Mouse (Mus musculus) stomach, embryonic 16.5 days (tissue): ENCODE measurements at regions not wholly inside any gene's neighbourhood (a gene's known extent, or its start where the extent isn't known, plus 50 kb on each side); places are given as distances from the start of the nearest gene placed in this dataset.

Experiments used
- ATAC-seq: fragments of 200-750 bp; cut with Nextera tagmentation; 2 replicates; pipeline ENCODE4 v1.8.0; 2017; ENCODE audit warnings: moderate number of reproducible peaks, moderate TSS enrichment; ENCODE audit not compliant: insufficient read depth, low FRiP score
- H3K27ac ChIP-seq: fragments of 300-500 bp; sonication (generic); 2 replicates; pipeline ENCODE4 v1.5.1; 2014; ENCODE audit warnings: low read length
- H3K27me3 ChIP-seq: fragments of 300-500 bp; sonication (generic); 2 replicates; pipeline ENCODE4 v1.6.1; 2014; ENCODE audit warnings: low read length, control low read depth, mixed read lengths; ENCODE audit not compliant: control insufficient read depth, insufficient read depth
- H3K36me3 ChIP-seq: fragments of 300-500 bp; sonication (generic); 2 replicates; pipeline ENCODE4 v1.6.1; 2014; ENCODE audit warnings: low read length; ENCODE audit not compliant: control insufficient read depth, insufficient read depth
- H3K4me1 ChIP-seq: fragments of 300-500 bp; sonication (generic); 2 replicates; pipeline ENCODE4 v1.6.1; 2014; ENCODE audit warnings: low read length, control low read depth, mixed read lengths; ENCODE audit not compliant: control insufficient read depth, insufficient read depth
- H3K4me2 ChIP-seq: fragments of 300-500 bp; sonication (generic); 2 replicates; pipeline ENCODE4 v1.6.1; 2014; ENCODE audit warnings: low read depth, low read length, mixed read lengths
- H3K4me3 ChIP-seq: fragments of 300-500 bp; sonication (generic); replicated peaks from 2 replicates; pipeline ENCODE4 v1.5.1; 2014; ENCODE audit warnings: mild to moderate bottlenecking, low read length
- H3K9ac ChIP-seq: fragments of 300-500 bp; sonication (generic); 2 replicates; pipeline ENCODE4 v1.6.1; 2014; ENCODE audit warnings: low read length
- H3K9me3 ChIP-seq: fragments of 300-500 bp; sonication (generic); replicated peaks from 2 replicates; pipeline ENCODE4 v1.6.1; 2016; ENCODE audit warnings: low read length, control low read depth; ENCODE audit not compliant: control insufficient read depth
- WGBS: fragments of 180-500 bp; shearing (Covaris S2); extraction: QIAGEN DNeasy Blood & Tissue Kit; methylation state at CpG from one replicate; pipeline ENCODE4 v1.1.7; 2014; 5-methylcytosine and 5-hydroxymethylcytosine counted together

DNA sequence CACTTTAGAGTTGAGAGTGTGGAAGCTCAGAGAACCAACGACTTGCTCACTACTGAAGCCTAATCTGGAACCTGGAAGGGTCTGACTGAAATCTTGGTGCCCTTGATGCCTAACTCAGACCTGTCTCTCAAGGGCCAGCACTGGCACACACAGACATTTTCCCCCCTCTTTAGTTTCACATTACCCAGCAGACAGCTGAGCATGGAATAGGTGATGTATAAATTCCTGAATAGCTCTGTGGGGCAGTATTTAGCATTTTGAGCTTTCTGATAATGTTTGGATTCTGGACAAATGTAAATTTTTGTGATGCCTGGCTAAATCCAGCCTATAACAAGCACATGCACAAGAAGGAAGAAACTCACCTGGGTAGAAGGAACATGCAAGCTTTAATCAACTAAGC lies 191.1 kb downstream of the Dmrt2 start:
- Histone ChIP-seq H3K36me3 (no peaks in the 10 kb centered on the region), H3K4me3 (no peak overlapping the region), H3K9me3 (no peaks in the 10 kb centered on the region), H3K4me1 (no peaks in the 10 kb centered on the region), H3K9ac (no peak overlapping the region), H3K27ac (no peak overlapping the region), H3K4me2 (no peak overlapping the region), H3K27me3 (no peaks in the 10 kb centered on the region)
- 70% methylated on average over 1 of the region's 1 CpGs for WGBS
- no peak for ATAC-seq

DNA sequence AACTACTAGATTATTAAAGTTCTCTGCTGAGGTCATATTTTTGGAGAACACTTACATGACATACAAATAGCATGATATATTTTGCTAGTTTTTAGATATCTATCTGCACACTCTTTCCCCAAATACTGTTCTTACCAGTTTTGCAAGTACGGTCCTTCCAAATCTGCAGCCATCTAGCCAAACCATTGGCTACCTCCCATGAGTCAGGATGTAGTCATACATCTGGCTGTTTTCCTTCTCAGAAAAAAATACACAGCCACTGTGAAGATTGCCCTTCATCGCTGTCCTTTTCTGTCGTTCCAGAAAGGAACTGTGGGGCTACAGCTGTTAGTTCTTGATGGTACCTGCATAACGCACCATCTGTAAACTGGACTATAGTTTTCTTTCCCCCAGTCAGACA lies 234.5 kb downstream of the Dmrt2 start:
- WGBS: 88% methylated on average over 4 of the region's 4 CpGs
- Histone ChIP-seq H3K4me1 (no peaks in the 10 kb centered on the region), H3K27ac (no peak overlapping the region), H3K4me3 (no peak overlapping the region), H3K27me3 (no peaks in the 10 kb centered on the region), H3K36me3 (no peaks in the 10 kb centered on the region), H3K9me3 (no peaks in the 10 kb centered on the region), H3K9ac (no peak overlapping the region), H3K4me2 (no peak overlapping the region)
- no peak for ATAC-seq

DNA sequence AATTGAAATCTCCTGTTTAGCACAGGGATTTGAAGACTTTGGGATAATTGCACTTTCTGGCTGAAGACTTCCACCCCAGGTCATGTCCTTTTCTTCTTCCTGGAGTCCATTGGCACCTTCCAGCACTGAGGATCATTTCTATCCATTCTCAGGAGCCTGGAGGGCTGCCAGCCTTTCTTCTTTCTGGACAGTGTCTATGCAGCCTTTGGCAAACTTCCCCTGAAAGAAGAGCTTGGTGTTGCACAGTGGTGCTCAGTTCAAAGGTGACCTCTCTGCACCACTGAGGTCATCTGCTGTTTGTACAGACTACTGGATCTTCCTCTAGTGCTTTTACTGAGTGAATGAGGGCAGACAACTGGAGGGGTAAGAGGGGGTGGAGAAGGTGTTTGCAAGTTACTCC lies 249.8 kb downstream of the Dmrt2 start:
- 0 out of 2 replicates have a peak, but pooled peaks cover 9% of the 10 kb centered on the region for H3K4me1 ChIP-seq
- H3K4me3 ChIP-seq: no peak overlapping the region
- H3K9ac ChIP-seq: no peak overlapping the region
- H3K4me2 ChIP-seq: no peak overlapping the region
- no peak for ATAC-seq
- H3K36me3 ChIP-seq: no peaks in the 10 kb centered on the region
- H3K27me3 ChIP-seq: no peaks in the 10 kb centered on the region
- H3K9me3 ChIP-seq: no peaks in the 10 kb centered on the region
- no peak overlapping the region for H3K27ac ChIP-seq

DNA sequence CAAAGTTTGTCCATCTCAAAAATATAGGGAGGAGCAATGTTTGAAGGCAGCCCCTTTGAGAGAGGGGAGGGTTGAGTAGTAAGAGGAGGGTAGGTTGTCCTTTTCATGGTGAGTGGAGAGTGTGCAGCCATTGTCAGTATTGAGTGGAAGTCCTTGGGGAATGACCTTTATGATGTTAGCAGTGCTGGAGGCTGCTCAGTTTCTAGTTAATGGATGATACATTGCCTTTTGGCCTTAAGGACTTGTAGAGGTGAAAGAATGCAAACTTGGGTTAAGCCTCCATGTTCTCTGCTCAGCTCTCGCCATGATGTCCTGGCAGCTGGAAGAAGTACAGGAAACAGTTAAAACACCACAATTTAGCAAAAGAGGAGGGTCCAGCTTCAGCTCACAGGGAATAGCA lies 250.6 kb downstream of the Dmrt2 start:
- 0 out of 2 replicates have a peak, but pooled peaks cover 9% of the 10 kb centered on the region for H3K4me1 ChIP-seq
- no peaks in the 10 kb centered on the region for H3K36me3 ChIP-seq
- WGBS: 69% methylated on average over 1 of the region's 1 CpGs
- H3K4me2 ChIP-seq: no peak overlapping the region
- ATAC-seq: no peak
- no peak overlapping the region for H3K4me3 ChIP-seq
- H3K9me3 ChIP-seq: no peaks in the 10 kb centered on the region
- H3K27me3 ChIP-seq: no peaks in the 10 kb centered on the region
- H3K27ac ChIP-seq: no peak overlapping the region
- H3K9ac ChIP-seq: no peak overlapping the region

- H3K9ac ChIP-seq: no peak overlapping the region
- no peaks in the 10 kb centered on the region for H3K27me3 ChIP-seq
- WGBS: 42% methylated on average over 10 of the region's 10 CpGs
- no peak overlapping the region for H3K4me3 ChIP-seq
- H3K27ac ChIP-seq: no peak overlapping the region
- H3K4me1 ChIP-seq: 0 out of 2 replicates have a peak, but pooled peaks cover 9% of the 10 kb centered on the region
- ATAC-seq: no peak
- H3K36me3 ChIP-seq: no peaks in the 10 kb centered on the region
- no peaks in the 10 kb centered on the region for H3K9me3 ChIP-seq
- H3K4me2 ChIP-seq: no peak overlapping the region
These were observed 251.6 kb downstream of the Dmrt2 start for GRCm38 (mm10) chr19:25923727-25924384.

- no peak overlapping the region for H3K4me3 ChIP-seq
- H3K9me3 ChIP-seq: no peaks in the 10 kb centered on the region
- 23% methylated on average over 5 of the region's 5 CpGs for WGBS
- no peak overlapping the region for H3K27ac ChIP-seq
- H3K36me3 ChIP-seq: no peaks in the 10 kb centered on the region
- H3K4me1 ChIP-seq: 0 out of 2 replicates have a peak, but pooled peaks cover 9% of the 10 kb centered on the region
- H3K9ac ChIP-seq: no peak overlapping the region
- H3K4me2 ChIP-seq: no peak overlapping the region
- ATAC-seq: no peak
- H3K27me3 ChIP-seq: no peaks in the 10 kb centered on the region
These were observed 252.2 kb downstream of the Dmrt2 start for GRCm38 (mm10) chr19:25924385-25924769.

DNA sequence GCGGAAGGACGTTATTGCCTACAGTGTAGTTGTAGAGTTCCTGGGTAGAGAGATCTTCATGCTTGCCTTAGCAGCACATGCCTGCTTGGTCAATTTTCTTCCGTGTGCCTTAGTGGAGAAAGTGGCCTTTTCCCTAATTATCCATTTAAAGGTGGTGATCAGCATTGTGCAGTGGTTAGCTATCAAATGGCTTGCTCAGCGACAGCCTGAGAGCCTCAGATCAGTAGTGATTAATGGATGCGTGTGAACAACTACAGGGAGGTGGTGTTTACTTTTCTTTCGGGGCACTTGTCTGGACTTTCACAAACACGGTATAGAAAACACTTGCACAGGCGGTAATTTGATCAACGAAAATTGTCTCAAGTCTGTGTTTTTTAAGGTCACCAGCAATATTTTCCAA lies 255.0 kb downstream of the Dmrt2 start:
- H3K4me3 ChIP-seq: no peak overlapping the region
- 35% methylated on average over 9 of the region's 9 CpGs for WGBS
- H3K27me3 ChIP-seq: no peaks in the 10 kb centered on the region
- H3K4me2 ChIP-seq: no peak overlapping the region
- no peak overlapping the region for H3K9ac ChIP-seq
- no peak for ATAC-seq
- H3K27ac ChIP-seq: no peak overlapping the region
- H3K36me3 ChIP-seq: no peaks in the 10 kb centered on the region
- no peaks in the 10 kb centered on the region for H3K9me3 ChIP-seq
- H3K4me1 ChIP-seq: 0 out of 2 replicates have a peak, but pooled peaks cover 9% of the 10 kb centered on the region

DNA sequence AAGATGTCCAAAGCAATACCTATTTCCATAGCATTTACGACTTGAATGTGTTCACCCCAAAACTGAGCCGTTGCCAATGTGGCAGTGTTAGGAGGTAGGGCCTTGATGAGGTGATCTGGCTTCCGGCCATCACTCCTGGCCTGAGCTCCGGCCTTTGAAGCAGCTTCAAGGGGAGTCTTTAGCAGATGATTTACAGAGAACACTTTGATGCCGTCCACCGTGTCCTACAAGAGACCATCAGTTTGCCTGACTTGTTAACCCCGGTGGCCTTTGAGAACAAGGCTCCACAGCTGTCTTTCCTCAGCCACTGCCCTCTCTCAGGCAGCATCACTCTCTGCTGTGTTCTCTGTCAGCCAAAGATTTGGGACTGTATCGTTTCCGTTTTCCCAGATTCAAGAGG lies 265.1 kb downstream of the Dmrt2 start:
- Histone ChIP-seq H3K9me3 (no peaks in the 10 kb centered on the region), H3K27ac (no peak overlapping the region), H3K36me3 (no peaks in the 10 kb centered on the region), H3K4me2 (no peak overlapping the region), H3K4me3 (no peak overlapping the region), H3K9ac (no peak overlapping the region), H3K27me3 (no peaks in the 10 kb centered on the region), H3K4me1 (no peaks in the 10 kb centered on the region)
- WGBS: 33% methylated on average over 9 of the region's 9 CpGs
- no peak for ATAC-seq

DNA sequence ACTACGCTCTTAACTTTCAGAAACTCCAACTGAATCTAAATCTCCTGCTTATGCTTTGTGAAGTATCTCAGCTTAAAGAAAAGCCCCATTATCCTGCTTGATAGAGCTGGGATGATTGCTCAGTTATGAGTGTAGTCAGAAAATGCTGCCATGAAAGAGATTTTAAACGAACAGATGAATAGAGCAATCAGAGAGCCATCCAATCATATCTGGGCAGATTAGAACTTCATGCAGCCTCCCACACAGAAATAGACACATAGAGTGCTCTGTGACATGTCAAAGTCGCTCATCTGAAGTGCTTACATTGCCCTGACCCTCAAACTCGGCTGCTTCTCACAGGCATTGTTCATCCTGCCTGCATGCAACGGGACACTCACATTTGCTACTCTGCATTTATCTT lies 299.0 kb downstream of the Dmrt2 start:
- Histone ChIP-seq H3K36me3 (no peaks in the 10 kb centered on the region), H3K4me2 (no peak overlapping the region), H3K27ac (no peak overlapping the region), H3K4me1 (no peaks in the 10 kb centered on the region), H3K4me3 (no peak overlapping the region), H3K27me3 (no peaks in the 10 kb centered on the region), H3K9ac (no peak overlapping the region), H3K9me3 (no peaks in the 10 kb centered on the region)
- WGBS: 49% methylated on average over 5 of the region's 5 CpGs
- no peak for ATAC-seq

DNA sequence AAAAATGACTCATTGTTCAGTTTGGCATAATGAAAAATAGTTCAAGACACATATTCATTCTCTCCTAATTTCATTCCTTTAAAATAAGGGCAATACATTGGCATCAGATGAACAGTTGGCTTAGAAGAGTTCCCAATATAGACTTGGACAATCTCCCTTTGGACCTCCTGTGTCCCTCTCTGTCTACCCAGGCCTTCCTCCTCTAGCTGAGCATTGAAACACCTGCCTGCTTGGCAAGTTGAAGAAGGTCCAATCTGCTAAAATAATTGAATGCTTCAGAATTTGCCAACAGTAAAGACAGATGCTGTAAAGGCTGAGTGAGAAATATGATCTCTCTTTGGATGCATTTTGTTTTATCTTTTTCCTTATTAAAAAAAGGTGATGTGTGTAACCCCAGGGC lies 303.0 kb downstream of the Dmrt2 start:
- H3K4me2 ChIP-seq: no peak overlapping the region
- H3K36me3 ChIP-seq: no peaks in the 10 kb centered on the region
- no peak overlapping the region for H3K4me3 ChIP-seq
- no peaks in the 10 kb centered on the region for H3K27me3 ChIP-seq
- no peak overlapping the region for H3K9ac ChIP-seq
- H3K4me1 ChIP-seq: no peaks in the 10 kb centered on the region
- no peak for ATAC-seq
- no peaks in the 10 kb centered on the region for H3K9me3 ChIP-seq
- no peak overlapping the region for H3K27ac ChIP-seq
